Mouse (Mus musculus) heart, postnatal 25 days (tissue): Measurements from ENCODE around the gene Iqcd. TPM values are rescaled to one million over a fixed set of nuclear protein-coding genes. Genes with fewer than 3 reads are reported as not detected.

Experiments
- DNase-seq: peaks from one replicate; pipeline ENCODE4 v3.0.0; 2022; ENCODE audit warnings: low spot score
- intact Hi-C: fragments of 180-260 bp; cut with DNase I; formaldehyde crosslinking; loops from one replicate; pipeline ENCODE4 v1.15.1; 2025
- total RNA-seq, 2 experiments: library from RNA; stranded (reverse); gene quantifications; 2 replicates each; pipeline ENCODE4 v1.2.3; 2021

The Iqcd gene
- total RNA-seq, 2 experiments from 2014 or later: not detected

GRCm38 (mm10) chr5:120594485-120594884, 5.7 kb downstream of the Iqcd start:
- intact Hi-C loops: no loop called here
- DNase-seq: no peak

- no peak for DNase-seq
- intact Hi-C loops: loop anchor here (10.0 kb wide), 1 partner anchor 45 kb away; no protein-coding TSS in a partner anchor
Observed at GRCm38 (mm10) chr5:120599625-120600024, 10.8 kb downstream of the Iqcd start.

DNA sequence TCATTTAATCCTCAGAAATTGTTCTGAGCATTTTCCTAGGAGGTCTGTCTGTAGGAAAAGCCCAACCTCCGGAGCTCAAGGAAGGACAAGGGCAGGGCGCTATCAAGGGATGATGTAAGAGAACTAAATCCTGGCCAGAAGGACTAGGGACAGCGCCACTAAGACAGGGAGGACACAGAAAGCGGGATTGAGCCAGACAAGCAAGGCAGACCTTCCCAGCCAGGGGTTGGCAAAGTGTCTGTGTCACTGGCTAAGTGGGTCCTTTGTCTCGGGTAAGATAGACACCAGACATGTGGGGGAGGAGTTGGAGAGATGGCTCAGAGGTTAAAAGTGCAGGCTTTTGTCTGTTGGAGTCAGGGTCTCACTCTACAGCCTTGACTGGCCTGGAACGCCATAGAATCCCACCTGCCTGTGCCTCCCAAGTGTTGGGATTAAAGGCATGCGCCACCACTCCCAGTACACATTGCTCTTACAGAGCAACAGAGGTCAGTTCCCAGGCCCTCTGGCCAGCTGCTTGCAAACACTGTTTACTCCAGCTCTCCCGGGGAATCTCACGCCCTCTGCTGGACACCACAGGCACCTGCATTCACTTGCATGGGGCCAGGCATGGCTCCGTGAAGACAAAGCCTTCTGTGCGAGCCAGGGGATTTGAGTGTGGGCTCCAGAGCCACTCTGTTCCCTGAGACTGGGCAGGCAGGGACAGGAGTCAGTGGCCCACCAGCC, 12.3 kb downstream of the Iqcd start:
- intact Hi-C loops: loop anchor here (10.0 kb wide), 1 partner anchor 46 kb away; no protein-coding TSS in a partner anchor
- no peak for DNase-seq

DNA sequence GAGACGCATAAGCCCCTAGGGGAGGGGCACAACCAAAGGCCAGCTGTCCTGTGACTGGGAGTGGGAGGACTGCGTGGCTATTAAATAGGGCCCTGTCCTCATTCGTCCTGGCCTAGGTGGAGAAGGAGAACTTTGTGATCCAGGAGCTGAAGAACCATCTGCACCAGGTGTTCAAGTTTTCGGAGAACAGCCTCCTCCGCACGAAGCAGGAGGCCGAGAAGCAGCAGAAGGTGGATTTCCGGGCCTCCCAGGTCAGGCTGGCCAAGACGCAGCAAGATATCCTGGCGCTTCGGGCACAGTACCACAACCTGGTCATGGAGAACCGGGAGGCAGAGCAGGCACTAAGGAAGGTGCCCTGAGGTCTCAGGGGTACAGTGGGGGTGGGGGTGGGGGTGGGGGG, 13.4 kb downstream of the Iqcd start:
- DNase-seq: no peak
- intact Hi-C loops: loop anchor here (10.0 kb wide), 1 partner anchor 47 kb away; no protein-coding TSS in a partner anchor

DNA sequence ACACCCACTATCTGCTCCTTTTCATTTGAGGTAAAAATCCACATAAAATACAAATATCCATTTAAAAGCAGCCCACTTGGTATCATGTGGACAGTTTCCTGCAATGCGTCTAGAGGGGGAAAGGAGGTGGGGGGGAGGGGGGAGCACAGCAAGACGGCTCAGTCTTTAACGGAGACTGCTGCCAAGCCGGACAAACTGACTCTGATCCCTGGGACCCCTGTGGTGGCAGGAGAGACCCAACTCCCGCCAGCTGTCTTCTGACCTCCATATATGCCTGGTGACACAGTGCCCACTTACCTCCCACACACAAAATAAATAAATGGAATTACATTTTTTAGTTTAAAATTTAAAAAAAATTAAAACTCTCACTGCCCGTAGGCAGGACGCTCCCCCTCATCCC, 14.7 kb downstream of the Iqcd start:
- DNase-seq: no peak
- intact Hi-C loops: loop anchor here (10.0 kb wide), 1 partner anchor 49 kb away; no protein-coding TSS in a partner anchor

DNA sequence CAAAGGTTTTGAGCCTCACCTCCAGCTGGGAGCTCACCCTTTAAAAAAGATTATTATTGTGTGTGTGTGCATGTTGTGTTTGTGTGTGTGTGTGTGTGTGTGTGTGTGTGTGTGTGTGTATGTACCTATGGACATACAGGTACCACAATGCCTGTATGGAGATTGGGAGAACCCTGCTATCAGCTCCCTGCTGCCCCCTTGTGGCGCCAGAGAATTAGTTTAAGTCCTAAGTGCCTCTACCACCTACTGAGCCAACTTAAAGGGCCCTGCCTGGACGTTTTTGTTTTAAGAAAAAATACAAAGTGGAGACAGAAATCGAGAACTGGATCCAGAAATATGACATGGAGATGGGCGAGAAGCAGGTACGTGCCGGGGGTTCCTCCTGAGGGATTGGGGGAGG, 16.0 kb downstream of the Iqcd start:
- intact Hi-C loops: loop anchor here (1.0 to 10.0 kb wide), 3 partner anchors 50 to 100 kb away; no protein-coding TSS in a partner anchor
- peak; percentile 44 for DNase-seq

GRCm38 (mm10) chr5:120605241-120605661, 16.4 kb downstream of the Iqcd start:
- intact Hi-C loops: loop anchor here (1.0 to 10.0 kb wide), 3 partner anchors 50 to 100 kb away; no protein-coding TSS in a partner anchor

DNA sequence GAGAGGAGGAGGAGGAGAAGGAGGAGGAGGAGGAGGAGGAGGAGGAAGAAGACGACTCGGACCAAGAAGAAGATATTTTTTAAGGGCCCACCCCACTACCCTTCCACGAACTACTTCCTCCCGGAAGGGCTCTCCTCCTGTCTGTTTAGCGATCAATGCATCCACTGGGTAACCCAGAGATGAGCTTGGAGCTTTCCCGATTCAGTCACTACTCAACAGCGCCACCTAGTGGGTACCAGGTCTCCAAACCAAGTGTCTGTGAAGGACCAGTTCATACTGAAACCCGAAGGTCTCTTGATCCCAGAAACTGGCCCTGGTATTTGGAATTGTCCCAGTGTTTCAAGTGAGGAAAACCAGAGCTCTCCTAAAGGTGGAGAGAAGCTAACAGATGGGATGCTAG, 16.9 kb downstream of the Iqcd start:
- intact Hi-C loops: loop anchor here (1.0 to 10.0 kb wide), 3 partner anchors 51 to 100 kb away; no protein-coding TSS in a partner anchor

More at GRCm38 (mm10) chr5:120605241-120605661, 16.4 kb downstream of the Iqcd start:
- no peak for DNase-seq

GRCm38 (mm10) chr5:120606590-120607200, 17.9 kb downstream of the Iqcd start:
- intact Hi-C loops: loop anchor here (5.0 to 10.0 kb wide), 2 partner anchors 52 to 84 kb away; no protein-coding TSS in a partner anchor
- no peak for DNase-seq

More for the DNA sequence above, 16.9 kb downstream of the Iqcd start:
- peak; percentile 68 for DNase-seq

- intact Hi-C loops: loop anchor here (5.0 to 10.0 kb wide), 2 partner anchors 53 to 85 kb away; no protein-coding TSS in a partner anchor
- DNase-seq: no peak
Observed at GRCm38 (mm10) chr5:120607335-120607734, 18.5 kb downstream of the Iqcd start.

- no peak for DNase-seq
- intact Hi-C loops: loop anchor here (5.0 to 10.0 kb wide), 2 partner anchors 55 to 87 kb away; no protein-coding TSS in a partner anchor
Observed at GRCm38 (mm10) chr5:120609246-120609775, 20.5 kb downstream of the Iqcd start.

GRCm38 (mm10) chr5:120610906-120611305, 22.1 kb downstream of the Iqcd start:
- no peak for DNase-seq
- intact Hi-C loops: no loop called here

- no peak for DNase-seq
- intact Hi-C loops: no loop called here
Observed at GRCm38 (mm10) chr5:120611416-120611815, 22.6 kb downstream of the Iqcd start.

GRCm38 (mm10) chr5:120612442-120612821, 23.6 kb downstream of the Iqcd start, which contains the start of the genes Rita1 and Ddx54:
Gene Rita1 (minus strand): TSS chr5:120612589.
Gene Ddx54 (plus strand): TSS chr5:120612739.
- intact Hi-C loops: no loop called here
- peak; percentile 92 for DNase-seq

GRCm38 (mm10) chr5:120612822-120613604, 24.2 kb downstream of the Iqcd start:
- intact Hi-C loops: no loop called here
- peak; percentile 100 for DNase-seq

- no peak for DNase-seq
- intact Hi-C loops: no loop called here
Observed at GRCm38 (mm10) chr5:120615903-120616302, 27.1 kb downstream of the Iqcd start.

DNA sequence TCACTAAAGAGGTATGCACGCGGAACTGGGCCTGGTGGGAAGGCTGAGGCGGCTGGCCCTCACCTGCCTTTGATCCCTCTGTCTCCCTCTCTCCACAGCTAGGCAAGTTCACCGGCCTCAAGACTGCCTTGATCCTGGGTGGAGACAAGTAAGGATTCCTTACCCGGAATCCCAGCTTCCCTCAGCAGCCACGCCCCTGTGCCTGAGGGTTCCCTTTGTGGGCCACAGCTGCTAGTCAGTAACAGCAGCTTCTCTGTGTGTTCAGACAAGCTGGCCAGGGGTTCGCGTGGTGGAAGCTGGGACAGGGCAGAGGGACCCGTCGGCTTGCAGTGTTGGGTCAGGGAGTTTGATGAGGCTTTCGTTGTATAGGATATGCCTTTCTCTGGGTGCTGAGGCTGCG, 30.0 kb downstream of the Iqcd start:
- DNase-seq: no peak
- intact Hi-C loops: loop anchor here (1.0 kb wide), 1 partner anchor 128 kb away; no protein-coding TSS in a partner anchor

DNA sequence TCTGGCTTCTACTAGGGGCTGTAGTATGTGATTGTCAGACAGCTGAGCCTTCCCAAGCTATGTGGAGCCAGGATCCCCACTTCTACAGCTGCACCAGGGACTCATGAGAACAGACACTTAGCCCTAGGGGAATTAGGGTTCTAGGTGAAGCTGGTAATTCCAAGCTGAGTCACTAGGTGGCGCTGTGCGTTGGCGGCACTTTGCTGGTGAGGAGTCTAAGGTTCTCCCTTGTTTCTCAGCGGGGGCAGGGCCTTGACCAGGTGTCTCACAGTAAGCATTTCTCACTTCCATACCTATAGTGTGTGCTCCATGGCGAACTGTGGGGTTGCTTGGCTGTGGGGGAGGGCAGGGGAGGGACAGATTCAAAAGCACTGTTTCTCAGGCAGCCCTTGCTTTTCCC, 30.4 kb downstream of the Iqcd start:
- intact Hi-C loops: loop anchor here (1.0 kb wide), 1 partner anchor 127 kb away; no protein-coding TSS in a partner anchor
- no peak for DNase-seq

GRCm38 (mm10) chr5:120620375-120621077, 31.7 kb downstream of the Iqcd start:
- intact Hi-C loops: loop anchor here (1.0 to 2.0 kb wide), 3 partner anchors 53 to 122 kb away; no protein-coding TSS in a partner anchor
- peak; percentile 43 for DNase-seq
